Mouse (Mus musculus): ENCODE data around the gene Krtap3-1.

Krtap3-1 gene

DNA sequence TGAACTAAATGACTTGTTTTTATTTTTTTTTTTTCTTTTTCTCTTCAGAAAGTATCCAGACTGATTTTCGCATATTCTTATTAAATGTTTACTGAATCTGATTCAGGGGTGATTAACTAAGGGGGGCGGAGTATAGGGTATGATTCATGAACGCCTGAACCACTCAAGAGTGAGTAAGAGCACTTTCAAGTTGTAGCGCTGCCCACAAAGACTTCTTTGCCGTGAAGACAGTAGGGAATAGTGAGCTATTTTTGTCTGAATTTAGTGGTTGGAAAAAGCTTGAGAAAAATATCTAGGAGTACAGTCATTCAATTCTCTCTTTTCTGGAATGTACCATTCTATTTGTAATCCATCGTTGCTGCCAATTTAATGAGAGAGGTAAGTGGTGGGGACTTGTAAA, 15.1 kb upstream of the Krtap3-1 start:
- H3K9me3 ChIP-seq (ENCODE audit: low read length): no peaks in the 10 kb centered on the region
- no peaks in the 10 kb centered on the region for H3K36me3 ChIP-seq (ENCODE audit: insufficient read depth, low read length)
- no peak overlapping the region for H3K4me3 ChIP-seq (replicated peaks; ENCODE audit: low read length)
- H3K4me1 ChIP-seq (replicated peaks; ENCODE audit: low read depth, low read length): no peaks in the 10 kb centered on the region
- no peaks in the 10 kb centered on the region for H3K27me3 ChIP-seq (ENCODE audit: insufficient read depth, low read length)
- TF ChIP-seq CTCF (conservative IDR thresholded peaks at IDR 0.05; ENCODE audit: low read length) (no peak), NANOG (IDR thresholded peaks at IDR 0.05; ENCODE audit: borderline replicate concordance, low read length) (no peak), POU5F1 (IDR thresholded peaks at IDR 0.05; ENCODE audit: borderline replicate concordance, low read length) (no peak)

DNA sequence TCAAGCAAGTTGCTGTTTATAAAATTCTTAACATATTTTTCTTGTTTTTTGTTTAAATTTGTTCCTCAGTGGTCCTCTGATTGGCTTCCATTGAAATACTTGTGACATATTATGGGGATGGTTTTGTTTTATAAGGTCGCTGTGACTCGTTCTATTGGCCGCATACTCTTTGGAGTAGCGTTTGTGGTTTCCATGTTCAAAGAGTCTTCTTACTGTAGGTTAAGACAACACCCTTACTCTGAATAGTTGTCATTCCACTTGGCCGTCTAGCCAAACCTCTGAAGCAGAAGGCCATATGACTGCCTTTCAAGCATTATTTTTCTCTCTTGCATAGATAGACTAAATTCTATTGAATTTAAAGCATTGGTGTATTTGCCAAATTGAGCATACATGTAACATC, 14.6 kb upstream of the Krtap3-1 start:
- Histone ChIP-seq H3K36me3 (ENCODE audit: insufficient read depth, low read length) (no peaks in the 10 kb centered on the region), H3K27me3 (ENCODE audit: insufficient read depth, low read length) (no peaks in the 10 kb centered on the region), H3K4me1 (replicated peaks; ENCODE audit: low read depth, low read length) (no peaks in the 10 kb centered on the region), H3K4me3 (replicated peaks; ENCODE audit: low read length) (no peak overlapping the region), H3K9me3 (ENCODE audit: low read length) (no peaks in the 10 kb centered on the region)
- TF ChIP-seq CTCF (conservative IDR thresholded peaks at IDR 0.05; ENCODE audit: low read length) (no peak), NANOG (IDR thresholded peaks at IDR 0.05; ENCODE audit: borderline replicate concordance, low read length) (no peak), POU5F1 (IDR thresholded peaks at IDR 0.05; ENCODE audit: borderline replicate concordance, low read length) (no peak)

DNA sequence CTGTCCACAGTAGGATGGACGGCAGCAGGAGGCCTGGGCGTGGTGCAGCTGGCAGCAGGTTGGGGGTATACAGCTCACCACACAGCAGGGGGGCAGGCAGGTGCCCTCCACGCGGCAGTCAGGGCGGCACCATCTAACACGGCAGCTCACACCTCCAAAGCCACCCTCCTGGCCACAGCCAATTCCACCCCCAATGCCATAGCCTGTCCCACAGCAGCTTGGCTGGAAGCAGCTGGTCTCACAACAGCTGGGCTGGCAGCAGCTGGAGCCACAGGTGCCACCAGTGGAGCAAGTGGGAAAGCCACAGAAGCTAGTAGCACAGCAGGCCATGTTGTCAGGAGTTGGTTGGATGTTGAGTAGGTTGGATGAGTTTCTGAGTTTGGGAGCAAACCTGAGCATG, 14.2 kb upstream of the Krtap3-1 start, which contains the start of gene Krtap1-5:
Krtap1-5 (minus strand) TSS at position 381 of the 400 bp plus-strand sequence.
- TF ChIP-seq POU5F1 (IDR thresholded peaks at IDR 0.05; ENCODE audit: borderline replicate concordance, low read length) (no peak), NANOG (IDR thresholded peaks at IDR 0.05; ENCODE audit: borderline replicate concordance, low read length) (no peak)
- H3K4me3 ChIP-seq (replicated peaks; ENCODE audit: low read length): no peak within 1 kb of the TSS
- no peaks in the 10 kb centered on the region for H3K4me1 ChIP-seq (replicated peaks; ENCODE audit: low read depth, low read length)
- H3K27me3 ChIP-seq (ENCODE audit: insufficient read depth, low read length): no peaks in the 10 kb centered on the region
- H3K36me3 ChIP-seq (ENCODE audit: insufficient read depth, low read length): no peaks in the 10 kb centered on the region
- H3K9me3 ChIP-seq (ENCODE audit: low read length): no peaks in the 10 kb centered on the region

DNA sequence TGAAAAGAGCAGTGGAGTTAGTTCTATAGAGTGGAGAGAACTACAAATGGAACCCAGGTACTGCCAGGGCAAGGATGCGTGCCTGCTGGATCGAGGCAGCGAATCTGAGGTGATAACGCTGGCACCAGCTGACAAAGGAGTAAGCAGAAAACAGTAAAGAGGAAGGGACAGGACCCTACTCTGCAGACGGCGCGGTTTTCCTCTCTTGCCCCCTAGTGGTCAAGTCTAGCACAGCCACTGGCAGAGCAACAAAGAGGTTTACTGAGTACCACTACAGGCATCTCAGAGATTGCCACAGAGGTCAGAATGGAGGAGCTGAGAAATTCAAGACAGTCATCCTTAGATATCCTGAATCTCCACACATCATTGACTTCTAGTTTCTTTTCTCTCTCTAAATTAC, 7.7 kb upstream of the Krtap3-1 start:
- TF ChIP-seq CTCF (conservative IDR thresholded peaks at IDR 0.05; ENCODE audit: low read length) (peak; percentile 87), NANOG (IDR thresholded peaks at IDR 0.05; ENCODE audit: borderline replicate concordance, low read length) (no peak), POU5F1 (IDR thresholded peaks at IDR 0.05; ENCODE audit: borderline replicate concordance, low read length) (no peak)

DNA sequence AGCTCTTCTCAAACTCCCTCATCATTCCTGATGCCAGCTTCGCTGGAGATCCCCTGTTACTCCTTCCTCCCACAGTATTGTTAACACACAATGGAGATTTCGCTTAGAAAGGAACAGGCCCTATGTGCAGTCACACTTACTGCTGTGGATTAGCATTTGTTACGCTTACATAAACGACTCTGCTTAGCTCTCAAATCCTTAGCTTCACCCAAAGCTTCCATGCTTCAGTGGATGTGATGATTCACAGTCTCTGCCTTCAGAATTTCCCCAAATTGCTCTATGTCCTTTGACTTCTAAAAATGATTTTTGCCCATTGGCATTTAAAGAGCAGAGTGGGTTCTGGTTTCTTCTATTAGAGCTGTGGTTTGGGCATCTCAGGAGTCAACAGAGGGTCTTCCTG, 6.7 kb upstream of the Krtap3-1 start:
- H3K4me3 ChIP-seq (replicated peaks; ENCODE audit: low read length): no peak overlapping the region

More for the DNA sequence above, 7.7 kb upstream of the Krtap3-1 start:
- Histone ChIP-seq H3K4me3 (replicated peaks; ENCODE audit: low read length) (no peak overlapping the region), H3K36me3 (ENCODE audit: insufficient read depth, low read length) (no peaks in the 10 kb centered on the region), H3K9me3 (ENCODE audit: low read length) (no peaks in the 10 kb centered on the region), H3K4me1 (replicated peaks; ENCODE audit: low read depth, low read length) (no peaks in the 10 kb centered on the region; the same call in 1 of the 2 replicates), H3K27me3 (ENCODE audit: insufficient read depth, low read length) (no peaks in the 10 kb centered on the region)

DNA sequence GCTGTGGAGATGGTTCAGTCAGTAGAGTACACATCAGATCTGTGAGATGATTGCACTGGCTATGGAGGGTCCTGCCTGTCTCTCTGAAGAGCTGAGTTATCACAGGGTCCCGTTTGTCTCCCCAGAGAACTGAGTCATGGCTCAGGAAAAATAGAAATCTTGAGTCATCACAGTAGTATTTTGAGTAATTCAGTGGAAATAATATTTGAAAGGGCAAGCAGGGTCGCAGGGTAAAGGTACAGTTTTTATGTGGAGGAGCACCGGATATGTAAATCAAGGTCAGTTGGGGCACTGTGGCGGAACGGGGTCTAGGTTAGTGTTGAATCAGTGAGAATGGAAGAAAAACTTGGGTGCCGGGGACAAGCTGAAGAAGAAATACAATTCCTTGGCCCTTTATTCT, 3.9 kb downstream of the Krtap3-1 start:
- H3K4me3 ChIP-seq (replicated peaks; ENCODE audit: low read length): no peak overlapping the region
- no peaks in the 10 kb centered on the region for H3K4me1 ChIP-seq (replicated peaks; ENCODE audit: low read depth, low read length)
- H3K36me3 ChIP-seq (ENCODE audit: insufficient read depth, low read length): no peaks in the 10 kb centered on the region
- H3K27me3 ChIP-seq (ENCODE audit: insufficient read depth, low read length): no peaks in the 10 kb centered on the region
- no peaks in the 10 kb centered on the region for H3K9me3 ChIP-seq (ENCODE audit: low read length)
- TF ChIP-seq POU5F1 (IDR thresholded peaks at IDR 0.05; ENCODE audit: borderline replicate concordance, low read length) (no peak), CTCF (conservative IDR thresholded peaks at IDR 0.05; ENCODE audit: low read length) (no peak), NANOG (IDR thresholded peaks at IDR 0.05; ENCODE audit: borderline replicate concordance, low read length) (no peak)

More for the DNA sequence above, 6.7 kb upstream of the Krtap3-1 start:
- no peaks in the 10 kb centered on the region; the same call in 1 of the 2 replicates for H3K4me1 ChIP-seq (replicated peaks; ENCODE audit: low read depth, low read length)
- H3K36me3 ChIP-seq (ENCODE audit: insufficient read depth, low read length): no peaks in the 10 kb centered on the region
- no peaks in the 10 kb centered on the region for H3K27me3 ChIP-seq (ENCODE audit: insufficient read depth, low read length)
- TF ChIP-seq POU5F1 (IDR thresholded peaks at IDR 0.05; ENCODE audit: borderline replicate concordance, low read length): no peak
- TF ChIP-seq CTCF (conservative IDR thresholded peaks at IDR 0.05; ENCODE audit: low read length): no peak
- TF ChIP-seq NANOG (IDR thresholded peaks at IDR 0.05; ENCODE audit: borderline replicate concordance, low read length): no peak
- H3K9me3 ChIP-seq (ENCODE audit: low read length): no peaks in the 10 kb centered on the region

DNA sequence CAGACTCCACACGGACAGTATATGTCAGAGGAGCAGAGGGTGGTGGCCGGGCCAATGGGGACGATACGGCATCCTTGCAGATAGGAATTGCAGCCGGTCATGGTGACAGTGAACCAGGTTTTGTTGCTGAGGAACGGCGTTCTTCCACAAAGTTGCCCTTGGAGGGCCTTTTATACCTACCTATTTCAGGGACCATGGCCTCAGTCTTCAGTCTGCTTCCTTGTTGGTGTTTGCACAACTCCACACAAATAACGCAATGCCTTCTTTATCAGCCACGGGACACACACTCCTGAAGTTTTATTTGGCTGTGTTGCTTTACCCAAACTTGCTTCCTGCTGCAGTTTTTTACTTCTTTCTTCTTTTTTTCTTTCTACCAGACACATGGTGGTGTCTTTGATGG, 7.1 kb downstream of the Krtap3-1 start, which contains the start of gene Gm11939:
Gm11939 (minus strand) TSS at position 101 of the 400 bp plus-strand sequence.
- H3K27me3 ChIP-seq (ENCODE audit: insufficient read depth, low read length): no peaks in the 10 kb centered on the region
- H3K4me3 ChIP-seq (replicated peaks; ENCODE audit: low read length): no peak within 1 kb of the TSS
- no peaks in the 10 kb centered on the region for H3K4me1 ChIP-seq (replicated peaks; ENCODE audit: low read depth, low read length)
- TF ChIP-seq CTCF (conservative IDR thresholded peaks at IDR 0.05; ENCODE audit: low read length): no peak
- TF ChIP-seq NANOG (IDR thresholded peaks at IDR 0.05; ENCODE audit: borderline replicate concordance, low read length): no peak
- no peak for TF ChIP-seq POU5F1 (IDR thresholded peaks at IDR 0.05; ENCODE audit: borderline replicate concordance, low read length)
- no peaks in the 10 kb centered on the region for H3K36me3 ChIP-seq (ENCODE audit: insufficient read depth, low read length)
- no peaks in the 10 kb centered on the region for H3K9me3 ChIP-seq (ENCODE audit: low read length)

DNA sequence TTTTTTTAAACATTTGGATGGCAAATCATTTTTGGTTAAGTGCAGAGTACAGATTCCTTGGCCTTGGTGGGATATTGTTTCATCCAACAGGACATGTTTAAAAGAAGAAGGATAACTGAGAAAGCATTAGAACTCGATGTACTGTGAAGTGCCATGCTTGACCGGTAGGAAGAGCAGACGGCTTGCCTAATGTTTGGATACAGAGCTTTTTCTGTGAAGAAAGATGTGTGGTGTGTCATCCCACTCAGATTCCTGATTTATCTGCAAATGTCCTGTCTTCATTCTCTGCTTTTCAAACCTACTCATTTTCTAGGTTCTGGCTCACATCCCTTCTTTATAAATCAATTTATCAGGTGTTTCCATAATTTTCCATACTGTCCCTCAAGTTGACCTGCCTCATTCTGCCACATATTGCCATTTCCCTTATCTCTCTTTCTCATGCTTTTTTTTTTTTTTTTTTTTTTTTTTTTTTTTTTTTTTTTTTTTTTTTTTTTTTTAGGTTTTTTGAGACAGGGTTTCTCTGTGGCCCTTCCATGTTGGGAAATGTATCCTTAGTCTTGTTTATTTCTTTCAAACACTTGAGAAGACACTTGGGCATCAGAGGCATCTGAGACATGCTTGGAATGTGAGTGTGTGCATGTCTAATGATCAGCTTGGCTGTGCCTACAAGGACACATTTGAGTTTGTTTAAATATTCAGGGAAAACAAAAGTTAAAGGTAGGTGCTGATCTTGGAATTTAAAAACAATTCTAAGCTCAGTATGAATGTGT, 8.3 kb downstream of the Krtap3-1 start:
- H3K9me3 ChIP-seq (ENCODE audit: low read length): no peaks in the 10 kb centered on the region
- no peaks in the 10 kb centered on the region for H3K27me3 ChIP-seq (ENCODE audit: insufficient read depth, low read length)
- no peak overlapping the region for H3K4me3 ChIP-seq (replicated peaks; ENCODE audit: low read length)
- TF ChIP-seq NANOG (IDR thresholded peaks at IDR 0.05; ENCODE audit: borderline replicate concordance, low read length): no peak
- no peak for TF ChIP-seq POU5F1 (IDR thresholded peaks at IDR 0.05; ENCODE audit: borderline replicate concordance, low read length)
- TF ChIP-seq CTCF (conservative IDR thresholded peaks at IDR 0.05; ENCODE audit: low read length): no peak
- no peaks in the 10 kb centered on the region for H3K36me3 ChIP-seq (ENCODE audit: insufficient read depth, low read length)
- H3K4me1 ChIP-seq (replicated peaks; ENCODE audit: low read depth, low read length): no peaks in the 10 kb centered on the region
